Mouse (Mus musculus): ENCODE measurements around the gene Smarcc2. TPM values are rescaled to one million over a fixed set of nuclear protein-coding genes. Genes with fewer than 3 reads are reported as not detected.

Gene Smarcc2
- 83.2 and 92.7 TPM in 2 replicates for total RNA-seq (2017)

DNA sequence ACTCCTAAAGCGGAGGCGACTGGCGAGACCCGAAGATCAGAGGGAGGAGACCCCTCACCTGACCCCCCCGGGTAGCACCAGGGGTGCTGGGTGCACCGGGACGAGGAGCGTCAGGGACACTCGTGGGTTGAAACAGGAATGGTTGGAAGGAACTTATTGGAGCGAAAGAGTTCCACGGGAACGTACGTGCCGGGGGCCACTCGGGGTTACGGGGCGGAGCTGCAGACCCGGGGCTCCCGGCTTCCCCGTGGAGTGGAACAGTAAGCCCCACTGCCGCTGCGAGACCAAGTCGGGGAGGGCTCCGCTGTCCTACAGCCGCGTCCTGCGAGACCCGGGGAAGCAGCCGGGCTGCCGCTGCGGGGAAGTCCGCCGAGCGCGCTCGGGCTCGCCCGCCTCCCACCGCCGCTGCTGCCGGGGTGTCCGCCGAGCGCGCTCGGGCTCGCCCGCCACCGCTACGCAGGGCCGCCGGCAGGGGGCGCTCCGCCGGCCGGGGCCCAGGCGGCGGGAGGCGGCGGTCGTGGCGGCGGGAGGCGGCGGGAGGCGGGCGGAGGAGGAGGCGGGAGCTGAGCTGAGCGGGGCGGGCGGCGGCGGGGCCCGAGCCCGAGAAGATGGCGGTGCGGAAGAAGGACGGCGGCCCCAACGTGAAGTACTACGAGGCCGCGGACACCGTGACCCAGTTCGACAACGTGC, at the start of gene Smarcc2:
Smarcc2 (plus strand) TSS at position 530 of the 690 bp plus-strand sequence.
- peak; percentile 44 to 59; a peak in 3 of 4 replicates for ATAC-seq (replicated peaks in 1 of 2; ENCODE audit: insufficient read depth in 1 of 2, low FRiP score in 2 of 2, low TSS enrichment in 1 of 2, low read depth in 1 of 2, poor library complexity in 2 of 2, severe bottlenecking in 2 of 2)

DNA sequence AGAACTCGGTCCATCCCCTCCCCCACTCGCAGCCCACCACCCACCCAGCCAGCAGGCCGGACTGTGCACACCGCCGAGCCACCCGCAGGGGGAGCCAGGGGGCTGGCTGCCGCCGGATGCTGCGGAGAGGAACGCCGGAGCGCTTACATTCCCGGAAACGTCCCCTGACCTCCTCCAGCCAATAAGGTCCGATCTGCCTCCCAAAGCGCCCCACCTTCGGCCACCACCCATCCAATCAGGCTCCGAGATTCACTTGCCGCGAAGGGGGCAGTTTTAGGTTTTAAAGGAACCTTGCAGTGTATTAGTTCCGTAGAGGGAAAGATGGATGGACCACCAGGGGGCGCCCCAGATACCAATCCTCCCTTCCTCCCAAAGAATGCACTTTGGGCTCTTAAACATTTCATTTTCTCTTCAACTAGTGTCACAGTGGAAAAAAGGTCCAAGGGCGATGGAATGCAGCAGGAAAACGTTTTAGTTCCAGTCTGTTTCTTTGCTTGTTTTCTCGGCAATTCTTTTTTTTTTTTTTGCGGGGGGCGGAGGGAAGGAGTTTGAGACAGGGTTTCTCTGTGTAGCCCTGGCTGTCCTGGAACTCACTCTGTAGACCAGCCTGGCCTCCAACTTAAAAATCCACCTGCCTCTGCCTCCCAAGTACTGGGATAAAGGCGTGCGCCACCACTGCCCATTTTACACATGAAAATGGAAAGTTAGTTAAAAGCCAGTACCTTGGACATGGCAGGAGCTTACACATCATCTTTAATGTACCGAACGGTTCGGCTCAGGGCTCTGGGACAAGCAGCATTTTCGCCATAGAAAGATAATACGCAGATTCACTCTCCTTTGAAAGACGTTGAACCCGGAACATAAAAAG, 49.1 kb upstream of the Smarcc2 start:
- ATAC-seq (replicated peaks in 1 of 2; ENCODE audit: insufficient read depth in 1 of 2, low FRiP score in 2 of 2, low TSS enrichment in 1 of 2, low read depth in 1 of 2, poor library complexity in 2 of 2, severe bottlenecking in 2 of 2) = peak; percentile 87 to 89

DNA sequence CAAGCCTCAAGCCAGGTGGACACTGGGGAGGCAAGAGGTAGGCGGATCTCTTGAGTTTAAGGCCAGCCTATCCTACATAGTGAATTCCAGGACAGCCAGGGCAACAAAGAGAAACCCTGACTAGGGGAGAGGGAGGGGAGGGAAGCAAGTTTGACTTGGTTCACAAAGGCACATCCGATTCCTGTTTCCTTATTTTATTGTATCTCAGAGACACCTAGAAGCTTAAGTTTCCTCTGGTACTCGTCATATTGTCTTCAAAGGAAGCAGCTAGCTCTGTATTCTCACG, 48.5 kb upstream of the Smarcc2 start:
- no peak for ATAC-seq (replicated peaks in 1 of 2; ENCODE audit: insufficient read depth in 1 of 2, low FRiP score in 2 of 2, low TSS enrichment in 1 of 2, low read depth in 1 of 2, poor library complexity in 2 of 2, severe bottlenecking in 2 of 2)

DNA sequence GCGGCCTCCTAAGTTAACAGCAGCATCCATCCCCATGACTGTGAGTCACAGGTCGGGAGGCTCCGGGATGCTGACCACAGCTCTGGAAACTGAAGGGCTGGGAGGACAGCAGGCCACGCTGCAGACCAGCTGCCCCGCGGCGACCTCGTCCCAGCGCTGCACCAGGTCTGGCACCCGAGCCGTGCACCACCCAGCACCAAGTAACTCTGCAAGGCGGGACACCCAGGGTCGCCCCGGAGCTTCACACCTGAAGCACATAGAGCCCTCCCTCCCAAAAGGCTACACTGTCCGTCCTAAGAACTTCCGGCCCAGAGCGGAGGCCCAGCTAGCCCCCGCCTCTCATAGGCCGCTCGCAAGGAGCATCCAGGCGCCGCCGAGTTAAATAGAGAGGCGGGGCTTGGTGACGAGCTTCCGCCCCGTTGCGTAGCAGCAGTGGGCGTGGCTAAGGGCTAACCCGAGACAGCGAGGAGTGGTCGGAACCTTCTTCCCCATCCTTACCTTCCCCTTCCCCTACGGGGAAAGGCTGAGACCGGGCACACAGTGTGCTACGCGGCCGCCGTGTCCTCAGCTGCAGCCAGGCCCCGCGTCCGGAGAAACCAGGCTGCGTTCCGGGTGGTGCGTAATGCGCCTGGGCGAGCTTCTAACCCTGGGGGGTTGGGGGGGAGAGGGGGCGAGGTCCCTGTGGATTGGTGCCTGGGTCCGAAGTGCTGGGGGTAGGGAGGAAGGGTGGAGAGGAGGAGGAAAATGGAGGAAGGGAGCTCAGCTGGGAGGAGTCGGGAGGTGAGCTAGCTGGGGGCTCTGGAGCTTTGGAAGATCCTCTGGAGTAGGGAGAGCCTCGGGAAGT, 47.6 kb upstream of the Smarcc2 start, which contains the start of the genes Nabp2 and Rnf41:
Nabp2 (minus strand) TSS at position 282 of the 844 bp plus-strand sequence.
Rnf41 (plus strand) TSS at position 447 of the 844 bp plus-strand sequence.
- ATAC-seq (replicated peaks in 1 of 2; ENCODE audit: insufficient read depth in 1 of 2, low FRiP score in 2 of 2, low TSS enrichment in 1 of 2, low read depth in 1 of 2, poor library complexity in 2 of 2, severe bottlenecking in 2 of 2) = peak; percentile 86 to 87

DNA sequence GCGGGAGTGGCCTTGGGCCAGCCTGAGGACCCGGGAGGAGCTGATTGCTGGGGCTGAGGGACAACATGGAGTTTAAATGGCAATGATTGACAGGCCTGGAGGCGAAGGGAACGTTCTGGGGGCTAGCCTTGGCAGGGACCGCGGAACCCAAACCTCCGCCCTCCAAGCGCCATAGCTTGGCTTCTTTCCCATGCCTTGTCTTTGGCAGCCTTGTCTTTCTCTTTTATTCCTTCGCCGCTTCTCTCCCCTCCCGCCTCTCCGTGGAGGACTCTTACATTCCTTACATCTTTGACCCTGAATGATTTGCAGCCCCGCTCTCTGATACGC, 47.0 kb upstream of the Smarcc2 start:
- 0 out of 4 replicates have a peak, but pooled peaks of 1 of the 2 experiments have one; percentile 0 for ATAC-seq (replicated peaks in 1 of 2; ENCODE audit: insufficient read depth in 1 of 2, low FRiP score in 2 of 2, low TSS enrichment in 1 of 2, low read depth in 1 of 2, poor library complexity in 2 of 2, severe bottlenecking in 2 of 2)

DNA sequence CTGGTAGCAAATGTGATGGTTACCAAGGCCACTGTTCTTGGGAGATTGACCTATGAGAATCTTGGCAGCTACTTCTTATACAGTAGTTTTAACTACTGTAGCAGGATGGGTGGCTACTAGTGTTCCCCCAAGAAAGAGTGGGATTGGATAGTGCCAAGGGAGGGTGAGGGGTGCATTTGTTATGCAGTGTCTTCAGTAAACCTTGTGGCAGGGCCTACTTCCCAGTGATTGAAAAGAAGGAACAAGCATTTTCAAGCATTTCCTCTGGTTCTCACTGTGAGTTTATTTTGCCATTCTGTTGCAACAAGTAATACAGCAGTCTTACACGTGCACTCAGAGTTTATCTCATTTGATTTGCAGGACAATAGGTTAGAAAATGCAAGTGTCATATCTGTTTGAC, 46.5 kb upstream of the Smarcc2 start:
- no peak for ATAC-seq (replicated peaks in 1 of 2; ENCODE audit: insufficient read depth in 1 of 2, low FRiP score in 2 of 2, low TSS enrichment in 1 of 2, low read depth in 1 of 2, poor library complexity in 2 of 2, severe bottlenecking in 2 of 2)

DNA sequence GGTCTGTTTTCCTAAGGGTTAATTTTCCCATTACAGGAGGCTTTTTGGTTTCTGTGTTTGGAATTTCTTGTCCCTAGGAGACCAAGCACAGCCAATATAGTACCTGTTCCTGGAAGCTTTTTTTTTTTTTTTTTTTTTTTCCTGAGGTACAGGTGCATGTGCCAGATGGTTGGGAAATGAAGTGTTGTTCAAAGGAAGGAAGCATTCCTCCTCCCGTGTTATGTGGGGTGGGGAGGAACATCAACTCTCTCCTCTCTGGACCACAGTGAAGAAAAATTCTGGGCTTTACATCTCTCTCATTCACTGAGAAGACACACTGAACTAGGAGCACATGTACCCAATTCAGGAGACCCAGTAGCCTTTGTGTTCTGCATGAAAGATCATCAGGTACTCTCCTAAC, 46.0 kb upstream of the Smarcc2 start:
- no peak for ATAC-seq (replicated peaks in 1 of 2; ENCODE audit: insufficient read depth in 1 of 2, low FRiP score in 2 of 2, low TSS enrichment in 1 of 2, low read depth in 1 of 2, poor library complexity in 2 of 2, severe bottlenecking in 2 of 2)

DNA sequence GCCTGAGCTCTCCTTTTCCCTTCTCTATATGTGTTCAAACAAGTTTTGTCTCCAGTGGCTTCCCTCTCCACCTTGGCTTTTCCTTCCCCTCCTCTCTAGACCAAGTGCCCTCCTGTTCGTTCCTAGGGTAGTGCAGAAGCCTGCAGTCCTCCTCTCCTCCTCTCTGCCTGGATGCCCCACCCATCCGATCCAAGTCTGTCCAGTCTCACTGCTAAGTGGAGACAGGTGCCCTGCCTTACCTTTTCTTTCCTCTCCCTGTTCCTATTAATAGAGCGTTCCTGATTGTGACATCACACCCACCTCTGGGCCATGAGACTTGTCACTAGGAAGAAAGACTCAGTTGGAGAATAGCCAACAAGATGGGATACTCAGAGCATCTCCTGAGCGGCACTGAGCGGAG, 44.2 kb upstream of the Smarcc2 start:
- no peak for ATAC-seq (replicated peaks in 1 of 2; ENCODE audit: insufficient read depth in 1 of 2, low FRiP score in 2 of 2, low TSS enrichment in 1 of 2, low read depth in 1 of 2, poor library complexity in 2 of 2, severe bottlenecking in 2 of 2)

DNA sequence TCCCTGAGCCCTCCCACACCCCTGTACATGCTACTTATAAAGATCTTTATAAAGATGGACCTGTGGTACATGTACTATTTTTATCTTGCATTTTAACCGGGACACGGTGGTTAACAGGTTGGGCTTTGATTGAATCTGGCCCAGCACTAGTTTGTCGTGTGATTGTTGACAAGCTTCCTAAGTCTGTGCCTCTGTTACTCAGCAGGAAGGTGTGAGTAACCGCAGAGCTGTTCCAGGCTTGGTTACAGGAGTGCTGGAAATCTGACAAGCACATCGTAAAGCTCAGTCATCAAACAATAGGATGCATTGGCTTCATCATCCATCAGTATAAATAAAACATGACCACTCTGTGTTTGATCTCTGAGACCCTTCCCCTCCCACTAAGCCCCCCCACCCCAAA, 36.6 kb upstream of the Smarcc2 start:
- ATAC-seq (replicated peaks in 1 of 2; ENCODE audit: insufficient read depth in 1 of 2, low FRiP score in 2 of 2, low TSS enrichment in 1 of 2, low read depth in 1 of 2, poor library complexity in 2 of 2, severe bottlenecking in 2 of 2) = no peak

DNA sequence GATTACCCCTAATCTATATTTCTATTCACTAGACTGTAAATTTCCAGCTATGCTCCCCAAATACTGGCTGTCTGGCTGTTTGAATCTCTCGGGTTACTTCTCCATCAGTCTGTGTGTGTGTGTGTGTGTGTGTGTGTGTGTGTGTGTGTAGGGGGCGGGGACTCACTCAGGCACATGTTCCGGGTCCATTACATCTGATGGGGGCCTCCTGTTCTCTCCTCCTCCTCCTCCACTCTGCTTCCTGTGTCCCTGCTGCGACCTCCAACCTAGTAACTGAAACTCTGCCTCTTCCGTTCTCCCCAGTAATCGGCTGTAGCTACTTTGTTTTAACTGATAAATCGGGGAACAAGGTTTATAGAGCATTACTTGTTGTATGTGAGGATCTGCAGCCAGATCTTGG, 34.4 kb upstream of the Smarcc2 start:
- peak; percentile 88 to 92 for ATAC-seq (replicated peaks in 1 of 2; ENCODE audit: insufficient read depth in 1 of 2, low FRiP score in 2 of 2, low TSS enrichment in 1 of 2, low read depth in 1 of 2, poor library complexity in 2 of 2, severe bottlenecking in 2 of 2)

DNA sequence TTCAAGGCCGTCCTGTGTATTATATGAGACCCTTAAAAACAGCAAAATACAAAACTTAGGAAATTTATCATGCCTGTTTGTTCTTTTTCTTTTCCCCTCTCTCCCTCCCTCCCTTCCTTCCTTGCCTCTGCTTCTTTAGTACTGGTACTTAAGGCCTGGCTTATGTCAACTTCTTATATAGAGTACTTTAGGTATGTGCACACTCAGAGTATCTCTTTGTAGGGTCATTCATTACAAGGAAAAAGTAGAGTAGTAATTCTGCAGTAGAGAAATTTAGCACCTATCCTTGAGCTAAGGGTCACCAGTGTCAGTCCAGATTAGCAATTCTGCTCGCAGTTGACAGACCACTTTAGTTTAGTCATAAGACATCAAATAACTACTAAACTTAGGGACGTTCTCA, 33.8 kb upstream of the Smarcc2 start:
- no peak for ATAC-seq (replicated peaks in 1 of 2; ENCODE audit: insufficient read depth in 1 of 2, low FRiP score in 2 of 2, low TSS enrichment in 1 of 2, low read depth in 1 of 2, poor library complexity in 2 of 2, severe bottlenecking in 2 of 2)

DNA sequence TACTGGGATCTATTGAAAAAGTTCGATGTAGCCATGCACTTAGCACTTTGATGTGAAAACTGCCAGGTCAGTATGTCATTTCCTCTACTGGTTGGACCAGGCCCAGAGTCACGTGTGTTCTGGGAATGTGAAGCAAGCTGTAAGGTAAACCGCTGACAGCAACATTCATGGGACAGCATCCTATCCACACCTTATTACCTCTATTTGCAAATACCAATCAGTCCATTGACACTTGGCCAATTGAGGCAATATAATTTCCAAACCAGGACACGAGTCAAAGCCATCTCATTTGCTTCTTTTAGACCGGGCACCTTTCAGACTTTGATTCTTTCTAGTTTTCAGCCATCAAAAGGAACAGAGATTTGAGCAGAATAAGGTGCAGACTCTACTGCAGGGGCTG, 30.0 kb upstream of the Smarcc2 start:
- no peak for ATAC-seq (replicated peaks in 1 of 2; ENCODE audit: insufficient read depth in 1 of 2, low FRiP score in 2 of 2, low TSS enrichment in 1 of 2, low read depth in 1 of 2, poor library complexity in 2 of 2, severe bottlenecking in 2 of 2)

DNA sequence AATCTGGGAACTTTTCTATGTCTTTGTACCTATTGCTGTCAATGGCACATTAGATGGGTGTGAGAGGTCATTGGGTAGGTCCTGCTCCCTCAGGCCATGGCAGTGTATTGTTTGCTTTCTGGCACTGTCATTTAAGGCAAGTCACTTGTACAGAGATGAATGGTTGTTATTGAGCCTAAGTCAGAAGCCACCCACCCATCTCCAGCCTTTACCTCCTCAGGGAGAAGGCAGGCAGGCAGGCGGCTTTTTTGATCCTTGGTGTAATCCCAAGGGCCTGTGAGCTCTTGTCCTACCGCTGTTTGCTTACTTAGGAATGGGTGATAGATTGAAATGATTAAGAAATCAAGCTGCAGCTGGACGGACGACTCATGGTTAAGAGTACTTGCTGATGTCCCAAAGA, 29.6 kb upstream of the Smarcc2 start:
- ATAC-seq (replicated peaks in 1 of 2; ENCODE audit: insufficient read depth in 1 of 2, low FRiP score in 2 of 2, low TSS enrichment in 1 of 2, low read depth in 1 of 2, poor library complexity in 2 of 2, severe bottlenecking in 2 of 2) = no peak

DNA sequence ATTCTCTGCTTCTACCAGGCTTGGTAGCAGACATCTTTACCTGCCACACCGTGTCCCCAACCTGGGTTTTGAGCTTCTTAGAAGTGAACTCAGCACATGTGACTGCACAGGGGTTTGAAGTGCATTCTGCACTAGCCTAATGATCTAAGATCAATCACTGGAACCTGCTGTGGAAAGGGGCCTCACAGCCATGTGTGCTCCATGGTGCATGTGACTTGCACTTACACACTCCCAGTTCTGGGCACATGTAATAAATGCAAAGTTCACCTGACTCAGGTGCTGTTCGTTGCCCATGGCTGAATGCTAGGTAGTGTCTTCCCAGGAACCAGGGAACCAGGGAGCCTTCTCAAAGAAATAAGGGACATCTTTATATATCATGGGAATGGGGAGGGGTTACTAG, 25.6 kb upstream of the Smarcc2 start:
- ATAC-seq (replicated peaks in 1 of 2; ENCODE audit: insufficient read depth in 1 of 2, low FRiP score in 2 of 2, low TSS enrichment in 1 of 2, low read depth in 1 of 2, poor library complexity in 2 of 2, severe bottlenecking in 2 of 2) = no peak

DNA sequence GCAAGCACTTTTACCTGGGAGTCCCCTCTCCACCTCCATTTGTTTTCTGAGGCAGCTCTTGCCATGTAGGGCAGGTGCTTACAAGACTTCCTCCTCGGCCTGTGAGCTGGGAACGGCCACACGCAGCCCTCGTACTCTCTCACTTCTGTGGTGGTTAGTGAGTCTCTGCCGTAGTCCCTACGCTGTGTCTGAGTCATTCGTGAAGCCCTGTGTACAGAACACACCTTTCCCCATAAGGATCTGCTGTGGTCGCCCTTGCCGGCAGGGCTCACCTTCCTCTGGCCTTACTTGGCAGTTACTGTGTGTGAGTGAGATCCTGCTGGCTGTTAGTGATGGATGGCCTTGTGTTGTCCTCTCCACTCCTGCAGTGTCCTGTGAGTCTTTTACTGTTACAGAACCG, 24.4 kb upstream of the Smarcc2 start:
- peak; percentile 25 to 49; a peak in 2 of 4 replicates for ATAC-seq (replicated peaks in 1 of 2; ENCODE audit: insufficient read depth in 1 of 2, low FRiP score in 2 of 2, low TSS enrichment in 1 of 2, low read depth in 1 of 2, poor library complexity in 2 of 2, severe bottlenecking in 2 of 2)

DNA sequence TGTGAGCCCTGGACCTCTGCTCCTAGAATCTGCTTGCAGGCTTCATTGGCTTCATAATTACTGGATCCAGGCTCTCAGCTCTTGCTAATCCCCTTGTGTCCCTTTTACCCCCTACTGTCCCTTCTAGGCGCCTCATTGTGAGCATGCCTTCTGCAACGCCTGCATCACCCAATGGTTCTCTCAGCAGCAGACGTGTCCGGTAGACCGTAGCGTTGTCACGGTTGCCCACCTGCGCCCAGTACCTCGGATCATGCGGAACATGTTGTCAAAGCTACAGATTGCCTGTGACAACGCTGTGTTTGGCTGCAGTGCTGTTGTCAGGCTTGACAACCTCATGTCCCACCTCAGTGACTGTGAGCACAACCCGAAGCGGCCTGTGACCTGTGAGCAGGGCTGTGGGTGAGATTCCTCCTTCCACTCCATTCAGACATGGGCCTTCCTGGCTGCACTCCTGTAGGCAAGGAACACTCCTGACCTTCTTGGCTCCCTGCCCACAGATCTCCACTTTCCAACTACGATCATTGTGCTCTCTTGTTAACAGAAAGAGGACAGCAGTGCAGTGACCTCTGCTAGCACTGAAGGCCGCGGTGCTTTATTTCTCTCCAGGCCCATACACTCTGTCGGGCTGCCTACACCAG, 23.7 kb upstream of the Smarcc2 start:
- ATAC-seq (replicated peaks in 1 of 2; ENCODE audit: insufficient read depth in 1 of 2, low FRiP score in 2 of 2, low TSS enrichment in 1 of 2, low read depth in 1 of 2, poor library complexity in 2 of 2, severe bottlenecking in 2 of 2) = no peak

DNA sequence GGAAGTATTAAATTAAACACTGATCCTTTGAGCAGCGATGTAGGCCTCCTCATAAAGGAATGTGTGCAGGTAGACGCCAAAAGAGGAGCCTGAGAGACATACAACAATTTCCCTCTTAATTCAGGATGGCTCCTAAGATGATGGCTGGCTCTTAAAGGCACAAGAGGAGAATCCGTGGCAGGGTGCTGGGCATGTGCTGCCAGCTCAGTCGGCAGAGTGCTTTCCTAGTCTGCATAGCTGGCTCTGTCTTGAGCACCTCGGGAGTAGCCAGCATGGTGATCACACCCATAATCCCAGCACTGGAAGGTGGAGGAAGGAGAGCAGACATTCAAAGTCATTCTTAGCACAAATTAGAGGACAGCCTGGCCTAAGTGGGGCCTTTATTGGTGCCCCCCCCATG, 23.2 kb upstream of the Smarcc2 start:
- ATAC-seq (replicated peaks in 1 of 2; ENCODE audit: insufficient read depth in 1 of 2, low FRiP score in 2 of 2, low TSS enrichment in 1 of 2, low read depth in 1 of 2, poor library complexity in 2 of 2, severe bottlenecking in 2 of 2) = no peak

All from hematopoietic stem cell, adult 5-6 weeks (primary cell).